Mouse (Mus musculus) G1E (cell line): ENCODE results near the gene Krt28.

Experiments used
- CTCF ChIP-seq: IDR thresholded peaks from 2 replicates; pipeline ENCODE4 v1.5.1; 2012; ENCODE audit warnings: low read depth, low read length, inconsistent platforms, mixed read lengths
- GATA1 ChIP-seq: IDR thresholded peaks from 2 replicates; pipeline ENCODE4 v1.6.1; 2012; ENCODE audit warnings: borderline replicate concordance, low read length, inconsistent platforms, mixed read lengths
- TAL1 ChIP-seq: conservative IDR thresholded peaks from 2 replicates; pipeline ENCODE4 v1.6.1; 2012; ENCODE audit warnings: low read depth, low read length, inconsistent platforms, mixed read lengths

- no peak for TF ChIP-seq CTCF
- no peak for TF ChIP-seq GATA1
- no peak for TF ChIP-seq TAL1
Measured at GRCm38 (mm10) chr11:99396661-99397060, 22.0 kb upstream of the Krt28 start.
